ENCODE assay signal across 15 mouse cellular contexts in genomic region chr1:55082106-55082505, GRCm38 (mm10). TPM values are rescaled to one million over a fixed set of nuclear protein-coding genes. Genes with fewer than 3 reads are reported as not detected.
DNase-seq lines count a peak whose midpoint lies in the region; ATAC-seq and TF ChIP-seq lines count a peak whose summit lies in the region.
"Had no signal": no experiment of that assay in that cellular context is flagged by ENCODE, and none has a peak within 500 bp of the region (broad histone marks: within the 10 kb centered on the region; RNA-seq: fewer than 3 reads in every experiment).

No protein-coding gene starts in this region.

- no peak overlapping the region for H3K4me3 ChIP-seq in lung, postnatal 0 days (ENCODE audit: low read depth, low read length)
- H3K4me3 ChIP-seq in lung, adult 2 months (replicated peaks; ENCODE audit: extremely low read depth, low read depth, low read length), result no peak overlapping the region
- H3K4me3 ChIP-seq: liver, embryonic 15.5 days; midbrain, embryonic 12.5 days had no signal

- H3K27me3 ChIP-seq in lung, postnatal 0 days (replicated peaks; ENCODE audit: insufficient read depth, low read length), result no peaks in the 10 kb centered on the region
- H3K27me3 ChIP-seq: liver, embryonic 15.5 days; midbrain, embryonic 12.5 days had no signal

- no peak for TF ChIP-seq POLR2A in lung, adult 2 months (IDR thresholded peaks at IDR 0.05; ENCODE audit: borderline replicate concordance, extremely low read depth, low read depth, low read length)

- peak; percentile 43; the same call in 1 of the 2 replicates for TF ChIP-seq CTCF in lung, postnatal 0 days (IDR thresholded peaks at IDR 0.05)
- no peak for TF ChIP-seq CTCF in lung, adult 2 months (IDR thresholded peaks at IDR 0.05; ENCODE audit: insufficient read depth, low read length)

- TF ChIP-seq EP300 in lung, postnatal 0 days (IDR thresholded peaks at IDR 0.05), result no peak

- ATAC-seq in lung, postnatal 0 days, result no peak

- DNase-seq in heart, adult 11 months, result peak; percentile 10
- no peak for DNase-seq in heart, adult 18-20 months
- no peak for DNase-seq in lung, postnatal 0 days (ENCODE audit: low spot score)
- DNase-seq in lung, adult 2 months, result no peak
- DNase-seq in ES-CJ7 (ENCODE audit: low read depth, low spot score), result peak; percentile 77
- peak; percentile 14 for DNase-seq in mesoderm, embryonic 11.5 days (ENCODE audit: low read depth, low spot score)
- DNase-seq in neural tube, embryonic 10.5 days (ENCODE audit: extremely low spot score, low spot score), result no peak
- DNase-seq in urinary bladder, postnatal 4 days (ENCODE audit: low spot score in 2 of 2), result no peak
- DNase-seq: cerebellum, postnatal 14 days; kidney, postnatal 14 days; thymus, postnatal 4 days had no signal

- no peak overlapping the region for H3K9ac ChIP-seq in lung, postnatal 0 days (replicated peaks; ENCODE audit: low read depth)
- H3K9ac ChIP-seq: hindbrain, embryonic 14.5 days; liver, embryonic 15.5 days; midbrain, embryonic 12.5 days had no signal

- H3K4me1 ChIP-seq in lung, postnatal 0 days (ENCODE audit: insufficient read depth, low read depth, low read length), result no peaks in the 10 kb centered on the region
- H3K4me1 ChIP-seq in lung, adult 2 months (ENCODE audit: control insufficient read depth, insufficient read depth, low read length), result peaks cover 9% of the 10 kb centered on the region

- no peak overlapping the region for H3K27ac ChIP-seq in lung, postnatal 0 days (ENCODE audit: low read length)
- H3K27ac ChIP-seq: hindbrain, embryonic 14.5 days; liver, embryonic 15.5 days; midbrain, embryonic 12.5 days had no signal

- no peak overlapping the region for H3K4me2 ChIP-seq in lung, postnatal 0 days (replicated peaks; ENCODE audit: low read depth, low read length)
- H3K4me2 ChIP-seq: heart, embryonic 11.5 days; hindbrain, embryonic 14.5 days; liver, embryonic 15.5 days; midbrain, embryonic 12.5 days had no signal

- H3K36me3 ChIP-seq in lung, postnatal 0 days (ENCODE audit: insufficient read depth, low read length), result peaks cover 32% of the 10 kb centered on the region

- 93% methylated on average over 1 of the region's 1 CpGs for WGBS in lung, postnatal 0 days
- WGBS in lung, adult 2 months, result 85% methylated on average over 1 of the region's 1 CpGs

- no peaks in the 10 kb centered on the region for H3K9me3 ChIP-seq in lung, postnatal 0 days (ENCODE audit: low read length)
- H3K9me3 ChIP-seq: liver, embryonic 15.5 days had no signal

RNA-seq across cellular contexts. Expression of gene Hspe1, which starts 5.8 kb away (rescaled TPM):
- 100 to 1,000 TPM; 183 to 186 TPM for total RNA-seq in heart, adult 18-20 months (2021)
- 115 and 120 TPM in 2 replicates for polyA plus RNA-seq in lung, postnatal 0 days (2015; fragmentation: Nextera tagmentation; extraction: Ambion mirVana)
- 10.8 and 13.1 TPM in 2 replicates for polyA plus RNA-seq in lung, adult 2 months (2012; rRNA removed)

RNA-seq across cellular contexts. Expression of gene Hspd1, which starts 5.9 kb away (rescaled TPM):
- total RNA-seq in heart, adult 18-20 months (2021), result 100 to 1,000 TPM; 420 TPM
- 80.8 and 95.7 TPM in 2 replicates for polyA plus RNA-seq in lung, postnatal 0 days (2015; fragmentation: Nextera tagmentation; extraction: Ambion mirVana)
- 12.2 and 19.2 TPM in 2 replicates for polyA plus RNA-seq in lung, adult 2 months (2012; rRNA removed)

RNA-seq across cellular contexts. Expression of gene Coq10b, which starts 29.5 kb away (rescaled TPM):
- 10 to 100 TPM; 33.3 to 33.7 TPM for total RNA-seq in heart, adult 18-20 months (2021)
- 32.9 and 34.3 TPM in 2 replicates for polyA plus RNA-seq in lung, postnatal 0 days (2015; fragmentation: Nextera tagmentation; extraction: Ambion mirVana)
- 8.7 and 11.2 TPM in 2 replicates for polyA plus RNA-seq in lung, adult 2 months (2012; rRNA removed)

RNA-seq across cellular contexts. Expression of gene Mob4, which starts 48.9 kb away (rescaled TPM):
- total RNA-seq in heart, adult 18-20 months (2021), result 10 to 100 TPM; 29.4 to 33.9 TPM
- 109 and 114 TPM in 2 replicates for polyA plus RNA-seq in lung, postnatal 0 days (2015; fragmentation: Nextera tagmentation; extraction: Ambion mirVana)
- polyA plus RNA-seq in lung, adult 2 months (2012; rRNA removed), result 7.0 and 11.1 TPM in 2 replicates

RNA-seq across cellular contexts. Expression of gene Sf3b1, which starts 54.8 kb away (rescaled TPM):
- 10 to 100 TPM; 66.1 to 77.2 TPM for total RNA-seq in heart, adult 18-20 months (2021)
- polyA plus RNA-seq in lung, postnatal 0 days (2015; fragmentation: Nextera tagmentation; extraction: Ambion mirVana), result 212 and 219 TPM in 2 replicates
- 27.3 and 50.8 TPM in 2 replicates for polyA plus RNA-seq in lung, adult 2 months (2012; rRNA removed)

Comparison
In these comparisons a context has a peak if more than half of its experiments do, and no peak if none do; other contexts are left out.
1. DNase-seq: peak in heart, adult 11 months (single experiment), ES-CJ7 (single experiment) and mesoderm, embryonic 11.5 days (single experiment); none in heart, adult 18-20 months (0 of 2), lung, postnatal 0 days (single experiment), lung, adult 2 months (single experiment), neural tube, embryonic 10.5 days (single experiment) and urinary bladder, postnatal 4 days (0 of 2).